Comparison of ENCODE assay signal across 22 mouse cellular contexts in genomic region chr1:5220668-5221408, GRCm38 (mm10).
DNase-seq lines count a peak whose midpoint lies in the region; ATAC-seq lines count a peak whose summit lies in the region.
"Had no signal": no experiment of that assay in that cellular context is flagged by ENCODE, and none has a peak within 500 bp of the region (broad histone marks: within the 10 kb centered on the region; RNA-seq: fewer than 3 reads in every experiment).

No protein-coding gene starts in this region.

- no peak for ATAC-seq in forebrain, embryonic 14.5 days
- ATAC-seq in forebrain, embryonic 13.5 days = no peak
- peak; percentile 65; the same call in 1 of the 2 replicates for ATAC-seq in hindbrain, embryonic 15.5 days (ENCODE audit: low FRiP score, low read depth)
- ATAC-seq in midbrain, embryonic 13.5 days = 0 out of 2 replicates have a peak, but pooled peaks have one; percentile 20
- ATAC-seq: activated CD4-positive, CD25-positive, alpha-beta regulatory T cell, adult 4 months; Patski had no signal

- no peak overlapping the region for H3K4me2 ChIP-seq in forebrain, embryonic 14.5 days (ENCODE audit: low read length)
- no peak overlapping the region for H3K4me2 ChIP-seq in forebrain, embryonic 13.5 days
- no peak overlapping the region for H3K4me2 ChIP-seq in hindbrain, embryonic 15.5 days
- H3K4me2 ChIP-seq in midbrain, embryonic 13.5 days (replicated peaks) = no peak overlapping the region
- H3K4me2 ChIP-seq: embryonic facial prominence, embryonic 15.5 days had no signal

- WGBS in forebrain, embryonic 14.5 days = 82% methylated on average over 3 of the region's 3 CpGs
- WGBS in forebrain, embryonic 13.5 days = 80% methylated on average over 3 of the region's 3 CpGs
- whole genome bisulfite sequencing in hindbrain, embryonic 15.5 days = 46% methylated on average over 3 of the region's 3 CpGs
- WGBS in hindbrain, embryonic 10.5 days = 76% methylated on average over 3 of the region's 3 CpGs
- WGBS in midbrain, embryonic 13.5 days = 63% methylated on average over 3 of the region's 3 CpGs
- 83% methylated on average over 3 of the region's 3 CpGs for WGBS in midbrain, embryonic 10.5 days

- no peaks in the 10 kb centered on the region for H3K4me1 ChIP-seq in forebrain, embryonic 14.5 days (ENCODE audit: control insufficient read depth, insufficient read depth, low read length)
- H3K4me1 ChIP-seq in forebrain, embryonic 13.5 days = no peaks in the 10 kb centered on the region
- no peaks in the 10 kb centered on the region for H3K4me1 ChIP-seq in hindbrain, embryonic 15.5 days (replicated peaks)
- H3K4me1 ChIP-seq in hindbrain, embryonic 10.5 days (replicated peaks) = 0 out of 2 replicates have a peak, but pooled peaks cover 3% of the 10 kb centered on the region
- H3K4me1 ChIP-seq in midbrain, embryonic 13.5 days (replicated peaks) = no peaks in the 10 kb centered on the region
- H3K4me1 ChIP-seq in midbrain, embryonic 10.5 days = no peaks in the 10 kb centered on the region
- H3K4me1 ChIP-seq: embryonic facial prominence, embryonic 15.5 days; forebrain, embryonic 10.5 days; heart, embryonic 10.5 days had no signal

- H3K4me3 ChIP-seq in forebrain, embryonic 14.5 days (ENCODE audit: low read depth, low read length) = no peak overlapping the region
- H3K4me3 ChIP-seq in forebrain, embryonic 13.5 days = no peak overlapping the region
- H3K4me3 ChIP-seq in hindbrain, embryonic 15.5 days = no peak overlapping the region
- H3K4me3 ChIP-seq in hindbrain, embryonic 10.5 days = no peak overlapping the region
- no peak overlapping the region for H3K4me3 ChIP-seq in midbrain, embryonic 13.5 days (replicated peaks)
- H3K4me3 ChIP-seq in midbrain, embryonic 10.5 days = no peak overlapping the region
- H3K4me3 ChIP-seq: embryonic facial prominence, embryonic 15.5 days; erythroblast, embryonic 14.5 days; forebrain, embryonic 10.5 days; heart, embryonic 10.5 days had no signal

- H3K9me3 ChIP-seq in forebrain, embryonic 14.5 days (replicated peaks; ENCODE audit: control insufficient read depth, low read length) = no peaks in the 10 kb centered on the region
- H3K9me3 ChIP-seq in forebrain, embryonic 13.5 days (replicated peaks) = no peaks in the 10 kb centered on the region
- H3K9me3 ChIP-seq in hindbrain, embryonic 15.5 days = no peaks in the 10 kb centered on the region
- H3K9me3 ChIP-seq in hindbrain, embryonic 10.5 days = no peaks in the 10 kb centered on the region
- no peaks in the 10 kb centered on the region for H3K9me3 ChIP-seq in midbrain, embryonic 13.5 days
- no peaks in the 10 kb centered on the region for H3K9me3 ChIP-seq in midbrain, embryonic 10.5 days (replicated peaks)
- H3K9me3 ChIP-seq: embryonic facial prominence, embryonic 15.5 days; forebrain, embryonic 10.5 days; heart, embryonic 10.5 days had no signal

- no peak overlapping the region for H3K27ac ChIP-seq in forebrain, embryonic 14.5 days (ENCODE audit: low read depth, low read length)
- no peak overlapping the region for H3K27ac ChIP-seq in forebrain, embryonic 13.5 days
- no peak overlapping the region for H3K27ac ChIP-seq in hindbrain, embryonic 15.5 days (replicated peaks)
- no peak overlapping the region for H3K27ac ChIP-seq in hindbrain, embryonic 10.5 days
- H3K27ac ChIP-seq in midbrain, embryonic 13.5 days = no peak overlapping the region
- no peak overlapping the region for H3K27ac ChIP-seq in midbrain, embryonic 10.5 days (replicated peaks)
- H3K27ac ChIP-seq: embryonic facial prominence, embryonic 15.5 days; forebrain, embryonic 10.5 days; heart, embryonic 10.5 days had no signal

- no peaks in the 10 kb centered on the region for H3K27me3 ChIP-seq in forebrain, embryonic 14.5 days (replicated peaks; ENCODE audit: control insufficient read depth, insufficient read depth, low read length)
- no peaks in the 10 kb centered on the region for H3K27me3 ChIP-seq in forebrain, embryonic 13.5 days
- no peaks in the 10 kb centered on the region for H3K27me3 ChIP-seq in hindbrain, embryonic 15.5 days
- no peaks in the 10 kb centered on the region for H3K27me3 ChIP-seq in hindbrain, embryonic 10.5 days (ENCODE audit: insufficient read depth, poor library complexity, severe bottlenecking)
- no peaks in the 10 kb centered on the region for H3K27me3 ChIP-seq in midbrain, embryonic 13.5 days
- no peaks in the 10 kb centered on the region for H3K27me3 ChIP-seq in midbrain, embryonic 10.5 days (ENCODE audit: low read depth, poor library complexity, severe bottlenecking)
- H3K27me3 ChIP-seq: embryonic facial prominence, embryonic 15.5 days; Patski had no signal

- peak; percentile 8 for DNase-seq in forebrain, embryonic 14.5 days (ENCODE audit: low spot score)
- no peak for DNase-seq in hindbrain, embryonic 10.5 days (ENCODE audit: low spot score)
- no peak for DNase-seq in midbrain, embryonic 10.5 days (ENCODE audit: low spot score)
- peak; percentile 23 for DNase-seq in brain, adult 2 months (ENCODE audit: low read depth, low spot score)
- no peak for DNase-seq in kidney, postnatal 36 days
- DNase-seq: adrenal gland, postnatal 14 days; cerebellum, adult 2 months; cerebellum, postnatal 10 days; embryo, embryonic 11 days; gastrocnemius, postnatal 10 days; heart, adult 18-20 months; heart, postnatal 14 days; kidney, adult 11 months had no signal

- H3K36me3 ChIP-seq in forebrain, embryonic 14.5 days (ENCODE audit: control insufficient read depth, insufficient read depth, low read length) = no peaks in the 10 kb centered on the region
- no peaks in the 10 kb centered on the region for H3K36me3 ChIP-seq in forebrain, embryonic 13.5 days (ENCODE audit: poor library complexity, severe bottlenecking)
- no peaks in the 10 kb centered on the region for H3K36me3 ChIP-seq in hindbrain, embryonic 15.5 days
- H3K36me3 ChIP-seq in hindbrain, embryonic 10.5 days = no peaks in the 10 kb centered on the region
- no peaks in the 10 kb centered on the region for H3K36me3 ChIP-seq in midbrain, embryonic 13.5 days
- H3K36me3 ChIP-seq in midbrain, embryonic 10.5 days = no peaks in the 10 kb centered on the region
- H3K36me3 ChIP-seq: embryonic facial prominence, embryonic 15.5 days; forebrain, embryonic 10.5 days; heart, embryonic 10.5 days had no signal

- H3K9ac ChIP-seq in forebrain, embryonic 14.5 days (ENCODE audit: low read length) = no peak overlapping the region
- no peak overlapping the region for H3K9ac ChIP-seq in forebrain, embryonic 13.5 days
- no peak overlapping the region for H3K9ac ChIP-seq in hindbrain, embryonic 15.5 days
- H3K9ac ChIP-seq in midbrain, embryonic 13.5 days (replicated peaks) = no peak overlapping the region
- H3K9ac ChIP-seq: embryonic facial prominence, embryonic 15.5 days had no signal

Comparison
In these comparisons a context has a peak if more than half of its experiments do, and no peak if none do; other contexts are left out.
1. ATAC-seq: peak in hindbrain, embryonic 15.5 days (single experiment) and midbrain, embryonic 13.5 days (single experiment); none in forebrain, embryonic 14.5 days (single experiment) and forebrain, embryonic 13.5 days (single experiment).
2. DNase-seq: peak in forebrain, embryonic 14.5 days (single experiment) and brain, adult 2 months (single experiment); none in hindbrain, embryonic 10.5 days (single experiment), midbrain, embryonic 10.5 days (single experiment) and kidney, postnatal 36 days (0 of 2).